Mouse (Mus musculus) forebrain, embryonic 16.5 days (tissue): ENCODE measurements around the gene Fiz1. TPM values are rescaled to one million over a fixed set of nuclear protein-coding genes. Genes with fewer than 3 reads are reported as not detected.
A peak's percentile ranks its signal among the peaks of the same experiment; 100 is the strongest.

Experiments used
- ATAC-seq: fragments of 200-750 bp; cut with Nextera tagmentation; 2 replicates; pipeline ENCODE4 v1.8.0; 2017; ENCODE audit warnings: mild to moderate bottlenecking, moderate library complexity
- H3K27ac ChIP-seq: fragments of 300-500 bp; sonication (generic); 2 replicates; pipeline ENCODE4 v1.5.1; 2014; ENCODE audit warnings: low read length, control low read depth
- H3K27me3 ChIP-seq: fragments of 300-500 bp; sonication (generic); replicated peaks from 2 replicates; pipeline ENCODE4 v1.6.1; 2014; ENCODE audit warnings: low read length; ENCODE audit not compliant: control insufficient read depth, insufficient read depth
- H3K36me3 ChIP-seq: fragments of 300-500 bp; sonication (generic); 2 replicates; pipeline ENCODE4 v1.6.1; 2014; ENCODE audit not compliant: control insufficient read depth, insufficient read depth
- H3K4me1 ChIP-seq: fragments of 300-500 bp; sonication (generic); replicated peaks from 2 replicates; pipeline ENCODE4 v1.6.1; 2014; ENCODE audit warnings: low read length; ENCODE audit not compliant: control insufficient read depth, insufficient read depth
- H3K4me2 ChIP-seq: fragments of 300-500 bp; sonication (generic); 2 replicates; pipeline ENCODE4 v1.6.1; 2014; ENCODE audit warnings: mild to moderate bottlenecking, low read length, control low read depth
- H3K4me3 ChIP-seq: fragments of 300-500 bp; sonication (generic); replicated peaks from 2 replicates; pipeline ENCODE4 v1.5.1; 2014; ENCODE audit warnings: mild to moderate bottlenecking, low read length, control low read depth
- H3K9ac ChIP-seq: fragments of 300-500 bp; sonication (generic); replicated peaks from 2 replicates; pipeline ENCODE4 v1.6.1; 2014; ENCODE audit warnings: low read depth, low read length, control low read depth
- H3K9me3 ChIP-seq: fragments of 300-500 bp; sonication (generic); 2 replicates; pipeline ENCODE4 v1.6.1; 2016; ENCODE audit warnings: low read length; ENCODE audit not compliant: control insufficient read depth
- WGBS: fragments of 180-500 bp; shearing (Covaris S2); extraction: QIAGEN DNeasy Blood & Tissue Kit; methylation state at CpG from one replicate; pipeline ENCODE4 v1.1.7; 2014; 5-methylcytosine and 5-hydroxymethylcytosine counted together
- polyA plus RNA-seq: library from polyadenylated mRNA; unstranded; fragments of >200 nt; fragmentation: Nextera tagmentation; extraction: Ambion mirVana; gene quantifications from 2 replicates; pipeline ENCODE4 v1.2.1, GENCODE M21; 2015

Gene Fiz1
- 43.7 and 46.1 TPM in 2 replicates for polyA plus RNA-seq

DNA sequence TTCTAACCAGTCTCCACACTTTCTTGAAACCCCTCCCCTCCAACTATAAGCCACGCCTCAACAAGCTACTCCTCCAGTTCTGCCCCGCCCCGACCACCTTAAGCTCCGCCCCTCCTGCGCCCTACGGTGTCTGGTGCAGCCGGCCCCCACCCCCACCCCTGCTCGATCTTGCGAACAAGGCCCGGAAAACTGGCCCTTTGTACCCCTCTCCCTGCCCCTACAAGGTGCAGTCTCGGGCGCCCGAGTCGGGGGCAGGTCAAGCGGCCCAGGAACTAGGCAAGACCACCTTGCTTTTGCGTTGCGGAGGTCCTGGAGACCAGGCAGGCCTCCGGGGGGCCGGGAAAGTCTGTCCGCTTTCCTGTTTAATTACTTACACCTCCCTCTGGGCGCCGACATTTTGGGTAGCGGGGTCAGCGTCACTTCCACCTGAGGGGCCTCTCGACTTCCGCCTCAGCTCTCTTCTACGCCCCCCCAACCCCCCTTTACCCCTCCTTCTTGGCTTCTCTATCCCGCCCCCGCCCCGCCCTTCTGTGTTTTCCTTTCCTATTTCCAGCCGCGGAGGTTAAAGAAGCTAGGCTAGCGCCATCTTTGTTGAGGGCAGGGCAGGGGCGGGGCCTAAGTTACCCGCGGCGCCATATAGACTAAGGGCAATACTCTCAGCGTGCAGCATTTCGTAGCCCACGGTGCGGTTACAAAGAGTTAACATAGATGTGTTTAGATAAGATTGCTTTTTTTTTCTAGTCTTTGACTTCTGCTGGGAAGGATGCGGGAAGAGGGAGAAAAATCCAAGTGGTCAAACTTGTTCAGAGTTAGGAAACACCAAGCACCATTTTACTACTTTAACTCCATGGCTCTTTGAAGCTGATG is at the start of gene Fiz1, which contains the start of gene Zfp524:
TSS of gene Fiz1 (minus strand) at position 447 of the 867 bp plus-strand sequence.
TSS of gene Zfp524 (plus strand) at position 165 of the 867 bp plus-strand sequence.
- Histone ChIP-seq H3K4me2 (peak within 1 kb of the TSS; percentile 71), H3K27me3 (no peaks in the 10 kb centered on the region), H3K4me1 (peaks cover 15% of the 10 kb centered on the region), H3K27ac (peak within 1 kb of the TSS; percentile 99), H3K9me3 (no peaks in the 10 kb centered on the region), H3K9ac (peak within 1 kb of the TSS; percentile 90), H3K36me3 (peaks cover 23% of the 10 kb centered on the region), H3K4me3 (peak within 1 kb of the TSS; percentile 88)
- under 1% methylated on average over 42 of the region's 42 CpGs for WGBS
- peak; percentile 81 for ATAC-seq

DNA sequence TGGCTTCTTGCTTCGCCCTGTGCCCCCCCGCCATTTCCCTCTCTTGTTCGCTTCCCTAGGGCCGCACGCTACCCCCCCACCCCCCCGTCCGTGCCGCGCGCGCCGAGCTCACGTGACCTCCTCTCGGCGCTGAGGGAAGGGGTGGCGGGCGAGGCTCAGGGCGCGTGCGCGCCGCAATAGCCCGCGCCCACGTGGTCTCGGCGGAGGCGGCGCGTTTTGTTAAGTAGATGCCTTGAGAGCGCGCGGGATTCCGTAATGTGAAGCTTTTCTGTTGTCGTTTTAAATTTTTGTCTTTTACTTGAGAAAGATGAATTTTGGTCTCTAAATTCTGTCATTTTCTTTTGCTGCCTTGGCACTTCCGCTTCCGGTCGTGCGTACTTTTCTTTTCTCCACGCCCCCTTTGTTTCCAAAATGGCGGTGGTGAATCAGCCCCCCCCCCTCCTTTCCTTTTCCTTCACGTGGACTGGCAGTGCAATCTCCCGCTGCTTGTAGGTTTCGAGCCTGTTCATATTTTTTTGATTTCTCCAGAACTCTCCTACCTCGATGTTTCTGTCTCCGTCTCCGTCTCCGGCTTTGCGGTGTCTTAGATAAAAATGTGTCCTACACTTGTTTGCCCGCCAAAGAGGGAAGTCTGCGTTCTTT is 48.0 kb upstream of the Fiz1 start:
- H3K9me3 ChIP-seq: no peaks in the 10 kb centered on the region
- peak overlapping the region; percentile 96 for H3K27ac ChIP-seq
- H3K4me3 ChIP-seq: peak overlapping the region; percentile 83
- H3K36me3 ChIP-seq: 0 out of 2 replicates have a peak, but pooled peaks cover 3% of the 10 kb centered on the region
- peak; percentile 36 for ATAC-seq
- H3K4me1 ChIP-seq: peaks cover 45% of the 10 kb centered on the region
- H3K27me3 ChIP-seq: peaks cover 5% of the 10 kb centered on the region; the same call in 1 of the 2 replicates
- 0% methylated on average over 42 of the region's 51 CpGs for WGBS
- H3K9ac ChIP-seq: peak overlapping the region; percentile 65
- peak overlapping the region; percentile 97 for H3K4me2 ChIP-seq

DNA sequence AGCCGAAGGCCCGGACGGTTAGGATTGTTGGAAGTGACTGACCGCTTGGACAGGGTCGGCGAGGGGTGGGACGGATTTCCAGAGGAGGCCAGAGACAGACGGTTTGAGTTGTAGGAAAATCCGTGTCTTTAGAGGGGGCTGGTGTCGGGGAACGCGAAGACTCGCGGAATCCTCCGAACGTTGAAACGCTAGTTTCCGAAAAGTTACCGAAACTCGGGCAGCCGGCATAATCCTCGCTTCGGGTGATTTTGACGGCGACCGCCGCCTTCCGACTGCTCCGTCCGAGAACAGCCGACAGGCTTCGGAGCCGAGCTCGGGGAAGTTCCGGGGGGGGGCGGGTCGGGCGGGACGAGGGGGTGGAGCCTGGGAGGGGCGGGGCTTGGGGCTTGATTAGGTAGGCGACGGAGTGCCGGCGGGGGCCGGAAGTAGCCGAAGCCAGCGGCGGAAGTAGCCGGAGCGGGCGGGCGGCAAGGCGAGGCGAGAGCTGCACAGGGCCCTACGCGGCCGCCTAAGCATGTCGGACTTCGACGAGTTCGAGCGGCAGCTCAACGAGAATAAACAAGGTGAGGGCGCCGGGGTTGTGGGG is 47.4 kb upstream of the Fiz1 start, which contains the start of gene U2af2:
TSS of gene U2af2 (plus strand) at position 370 of the 586 bp plus-strand sequence.
- Histone ChIP-seq H3K4me1 (peaks cover 50% of the 10 kb centered on the region), H3K4me3 (peak within 1 kb of the TSS; percentile 83), H3K36me3 (0 out of 2 replicates have a peak, but pooled peaks cover 3% of the 10 kb centered on the region), H3K4me2 (peak within 1 kb of the TSS; percentile 97), H3K9ac (peak within 1 kb of the TSS; percentile 71), H3K27ac (peak within 1 kb of the TSS; percentile 96), H3K27me3 (peaks cover 7% of the 10 kb centered on the region; the same call in 1 of the 2 replicates), H3K9me3 (no peaks in the 10 kb centered on the region)
- WGBS: under 1% methylated on average over 65 of the region's 65 CpGs
- ATAC-seq: peak; percentile 76

DNA sequence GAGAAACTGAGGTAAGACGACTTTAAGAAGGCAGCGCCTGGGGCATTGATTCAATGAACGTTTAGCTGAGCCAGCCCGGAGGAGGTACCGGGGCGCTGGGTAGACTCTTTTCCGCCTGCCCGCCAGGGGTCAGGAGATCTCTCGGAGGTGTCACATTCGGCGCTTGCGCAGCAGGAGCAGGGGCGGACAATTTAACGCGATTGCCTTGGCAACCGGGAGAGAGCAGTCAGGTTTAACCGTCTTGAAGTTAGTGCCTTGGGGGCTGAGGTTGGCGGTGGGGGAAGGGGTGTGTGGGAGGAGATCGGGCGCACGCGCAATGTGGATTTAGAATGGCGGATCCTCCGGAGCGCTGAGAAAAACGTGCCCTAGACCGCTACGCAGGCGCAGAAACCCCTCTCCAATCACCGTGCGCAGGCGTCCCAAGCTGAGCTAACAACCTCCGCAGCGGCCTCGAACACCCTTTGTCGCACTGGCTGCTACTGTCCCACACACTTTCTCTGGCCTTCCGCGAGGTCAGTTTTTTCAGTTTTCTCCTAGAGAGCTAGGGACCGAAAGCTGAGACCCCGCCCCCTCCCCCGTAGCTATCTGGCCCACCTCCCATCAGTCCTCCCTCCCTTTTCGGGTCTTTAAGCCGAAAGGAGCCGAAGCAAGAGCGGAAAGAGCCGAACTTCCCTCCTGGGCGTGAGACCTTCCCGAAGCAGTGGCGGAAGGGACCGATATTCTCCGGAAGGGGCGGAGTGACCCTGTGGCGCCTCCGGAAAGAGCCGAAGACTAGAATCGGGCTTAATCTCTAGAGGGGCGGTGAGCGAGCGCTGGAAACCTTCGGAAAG is 46.7 kb upstream of the Fiz1 start:
- peak overlapping the region; percentile 97 for H3K4me2 ChIP-seq
- peaks cover 56% of the 10 kb centered on the region for H3K4me1 ChIP-seq
- H3K9ac ChIP-seq: peak overlapping the region; percentile 71
- peak overlapping the region; percentile 83 for H3K4me3 ChIP-seq
- H3K27ac ChIP-seq: peak overlapping the region; percentile 96
- H3K27me3 ChIP-seq: peaks cover 9% of the 10 kb centered on the region
- H3K9me3 ChIP-seq: no peaks in the 10 kb centered on the region
- WGBS: under 1% methylated on average over 60 of the region's 60 CpGs
- ATAC-seq: peak; percentile 90
- no peaks in the 10 kb centered on the region for H3K36me3 ChIP-seq

DNA sequence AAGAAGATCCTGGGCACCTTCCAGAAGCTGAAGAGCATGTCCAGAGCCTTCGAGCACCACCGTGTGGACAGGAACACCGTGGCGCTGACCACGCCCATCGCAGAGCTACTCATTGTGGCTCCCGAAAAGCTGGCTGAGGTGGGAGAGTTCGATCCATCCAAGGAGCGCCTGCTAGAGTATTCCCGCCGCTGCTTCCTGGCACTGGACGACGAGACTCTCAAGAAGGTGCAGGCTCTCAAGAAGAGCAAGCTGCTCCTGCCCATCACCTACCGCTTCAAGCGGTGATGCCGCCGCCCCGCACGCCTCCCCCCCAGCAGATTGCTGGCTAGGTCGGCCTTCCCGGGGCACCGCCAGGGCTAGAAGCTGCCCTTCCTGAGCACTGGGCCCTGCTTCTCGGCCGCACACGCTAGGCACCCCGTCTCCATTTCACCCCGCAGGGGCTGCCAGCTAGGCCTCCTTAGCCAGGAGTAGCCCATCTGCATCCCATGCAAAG is 45.8 kb upstream of the Fiz1 start:
- H3K27ac ChIP-seq: peak overlapping the region; percentile 96
- peak overlapping the region; percentile 71 for H3K9ac ChIP-seq
- 2% methylated on average over 27 of the region's 27 CpGs for WGBS
- ATAC-seq: no peak
- peaks cover 17% of the 10 kb centered on the region for H3K27me3 ChIP-seq
- no peaks in the 10 kb centered on the region for H3K36me3 ChIP-seq
- peak overlapping the region; percentile 83 for H3K4me3 ChIP-seq
- H3K9me3 ChIP-seq: no peaks in the 10 kb centered on the region
- H3K4me2 ChIP-seq: peak overlapping the region; percentile 82
- peaks cover 53% of the 10 kb centered on the region for H3K4me1 ChIP-seq

- no peak for ATAC-seq
- Histone ChIP-seq H3K36me3 (no peaks in the 10 kb centered on the region), H3K9ac (no peak overlapping the region), H3K27me3 (peaks cover 26% of the 10 kb centered on the region), H3K4me2 (peak overlapping the region; percentile 82; the same call in 1 of the 2 replicates), H3K9me3 (no peaks in the 10 kb centered on the region), H3K27ac (no peak overlapping the region), H3K4me3 (no peak overlapping the region), H3K4me1 (peaks cover 55% of the 10 kb centered on the region)
- WGBS: 89% methylated on average over 12 of the region's 12 CpGs
These were observed 44.9 kb upstream of the Fiz1 start for GRCm38 (mm10) chr7:5059421-5059820.

- H3K4me2 ChIP-seq: no peak overlapping the region
- H3K27me3 ChIP-seq: peaks cover 32% of the 10 kb centered on the region
- no peak overlapping the region for H3K4me3 ChIP-seq
- H3K9me3 ChIP-seq: no peaks in the 10 kb centered on the region
- WGBS: 81% methylated on average over 1 of the region's 1 CpGs
- peaks cover 55% of the 10 kb centered on the region for H3K4me1 ChIP-seq
- H3K9ac ChIP-seq: no peak overlapping the region
- no peak overlapping the region for H3K27ac ChIP-seq
- no peaks in the 10 kb centered on the region for H3K36me3 ChIP-seq
- ATAC-seq: no peak
These were observed 44.1 kb upstream of the Fiz1 start for GRCm38 (mm10) chr7:5058631-5059030.

DNA sequence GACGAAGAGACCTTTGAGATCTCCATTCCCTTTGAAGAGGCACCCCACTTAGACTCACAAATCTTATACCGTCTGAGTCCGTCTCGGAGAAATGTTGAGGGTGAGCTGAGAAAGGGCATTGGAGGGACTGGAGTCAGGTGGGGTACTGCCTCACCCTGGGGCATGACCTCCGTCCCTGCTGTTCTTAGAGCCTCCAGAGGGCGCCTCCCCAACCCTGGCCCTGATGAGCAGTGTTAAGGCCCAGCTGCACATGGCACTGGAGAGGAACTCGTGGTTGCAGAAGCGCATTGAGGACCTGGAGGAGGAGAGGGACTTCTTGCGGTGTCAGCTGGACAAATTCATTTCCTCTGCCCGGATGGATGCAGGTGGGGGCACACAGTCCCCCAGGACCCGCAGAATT is 43.3 kb upstream of the Fiz1 start:
- H3K36me3 ChIP-seq: no peaks in the 10 kb centered on the region
- no peaks in the 10 kb centered on the region for H3K9me3 ChIP-seq
- peaks cover 57% of the 10 kb centered on the region for H3K4me1 ChIP-seq
- H3K27ac ChIP-seq: no peak overlapping the region
- no peak for ATAC-seq
- peak overlapping the region; percentile 64 for H3K4me2 ChIP-seq
- peaks cover 40% of the 10 kb centered on the region for H3K27me3 ChIP-seq
- peak overlapping the region; percentile 62 for H3K4me3 ChIP-seq
- WGBS: 48% methylated on average over 11 of the region's 11 CpGs
- no peak overlapping the region for H3K9ac ChIP-seq
